Mouse (Mus musculus) lung, embryonic 15.5 days (tissue): ENCODE data around the gene Gm10058. TPM values are rescaled to one million over a fixed set of nuclear protein-coding genes. Genes with fewer than 3 reads are reported as not detected.
"Not testable (repeated sequence)": the region's sequence is repeated elsewhere in the genome, so short reads cannot be mapped to it uniquely, and the experiment has no call there.

Source experiments
- ATAC-seq: fragments of 200-750 bp; cut with Nextera tagmentation; 2 replicates; pipeline ENCODE4 v1.8.0; 2017; ENCODE audit warnings: moderate number of reproducible peaks, borderline replicate concordance; ENCODE audit not compliant: low FRiP score, low TSS enrichment; ENCODE audit errors: extremely low read depth
- H3K27ac ChIP-seq: fragments of 300-500 bp; sonication (generic); 2 replicates; pipeline ENCODE4 v1.5.1; 2015; ENCODE audit warnings: moderate library complexity, mild to moderate bottlenecking, inconsistent platforms
- H3K27me3 ChIP-seq: fragments of 300-500 bp; sonication (generic); 2 replicates; pipeline ENCODE4 v1.6.1; 2015; ENCODE audit warnings: inconsistent platforms
- H3K36me3 ChIP-seq: fragments of 300-500 bp; sonication (generic); 2 replicates; pipeline ENCODE4 v1.6.1; 2015; ENCODE audit warnings: inconsistent platforms
- H3K4me1 ChIP-seq: fragments of 300-500 bp; sonication (generic); 2 replicates; pipeline ENCODE4 v1.6.1; 2015; ENCODE audit warnings: inconsistent platforms
- H3K4me2 ChIP-seq: fragments of 300-500 bp; sonication (generic); 2 replicates; pipeline ENCODE4 v1.6.1; 2015; ENCODE audit warnings: inconsistent platforms, mild to moderate bottlenecking, moderate library complexity
- H3K4me3 ChIP-seq: fragments of 300-500 bp; sonication (generic); 2 replicates; pipeline ENCODE4 v1.5.1; 2015; ENCODE audit warnings: mild to moderate bottlenecking, inconsistent platforms
- H3K9ac ChIP-seq: fragments of 300-500 bp; sonication (generic); 2 replicates; pipeline ENCODE4 v1.6.1; 2015; ENCODE audit warnings: inconsistent platforms
- H3K9me3 ChIP-seq: fragments of 300-500 bp; sonication (generic); 2 replicates; pipeline ENCODE4 v1.6.1; 2016; ENCODE audit warnings: inconsistent platforms
- WGBS: fragments of 180-500 bp; shearing (Covaris S2); methylation state at CpG from one replicate; pipeline ENCODE4 v1.1.7; 2015; 5-methylcytosine and 5-hydroxymethylcytosine counted together
- polyA plus RNA-seq: library from polyadenylated mRNA; unstranded; fragments of >200 nt; fragmentation: Nextera tagmentation; extraction: Ambion mirVana; gene quantifications from 2 replicates; pipeline ENCODE4 v1.2.1, GENCODE M21; 2015

The Gm10058 gene
- not detected in 2 replicates for polyA plus RNA-seq

DNA sequence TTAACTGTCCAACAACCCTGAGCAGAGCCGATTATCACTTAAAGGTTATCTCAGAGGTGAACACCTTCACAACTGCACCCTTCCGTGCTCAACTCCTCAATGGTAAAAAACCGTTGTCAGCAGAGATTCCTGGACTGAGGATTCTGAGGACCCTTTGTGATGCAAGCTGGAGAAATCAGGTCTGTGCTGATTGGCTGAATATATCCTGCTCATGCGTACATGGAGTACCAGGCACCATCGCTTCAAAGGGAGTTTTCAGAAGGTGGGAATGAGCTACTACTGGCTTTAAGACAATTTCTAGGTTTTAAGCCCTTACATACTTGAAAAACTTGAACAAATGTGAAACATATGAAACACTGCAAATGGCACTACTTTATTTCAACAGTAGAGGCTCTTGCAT lies at the start of gene Gm10058:
TSS of gene Gm10058 (minus strand) at position 101 of the 400 bp plus-strand sequence.
- not testable (repeated sequence) for H3K9ac ChIP-seq, H3K27me3 ChIP-seq, H3K36me3 ChIP-seq, H3K27ac ChIP-seq, H3K9me3 ChIP-seq, ATAC-seq, H3K4me2 ChIP-seq, H3K4me3 ChIP-seq, H3K4me1 ChIP-seq
- no CpG with 5 or more reads among the region's 5 CpGs for WGBS
